Mouse (Mus musculus) c-Kit-positive CD71-positive TER-119-positive erythroid progenitor cells, embryonic 14.5 days (primary cell): ENCODE data around the gene Zfp827.

Experiments used
- DNase-seq: peaks from one replicate; pipeline ENCODE4 v3.0.0-alpha.2; 2013; ENCODE audit warnings: low spot score

Zfp827 gene

DNA sequence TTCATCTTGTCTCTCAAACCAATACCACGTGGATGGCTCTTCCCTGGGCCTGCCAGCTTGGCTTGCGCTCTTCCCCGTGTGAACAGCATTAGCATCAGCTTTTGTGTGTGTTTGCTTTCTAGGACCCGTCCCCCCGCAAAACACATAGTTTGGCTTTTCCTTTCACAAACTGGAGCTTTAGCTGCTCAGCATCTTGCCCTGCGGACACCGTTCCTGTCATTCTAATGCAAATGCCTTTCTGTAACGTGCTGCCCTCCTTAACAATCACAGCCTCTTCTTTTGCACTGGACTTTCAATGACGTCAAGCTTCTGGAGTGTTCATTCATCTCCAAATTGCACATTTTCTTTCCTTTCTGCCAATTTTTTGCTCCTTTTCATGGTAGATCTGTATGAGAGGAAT lies 196.1 kb downstream of the Zfp827 start:
- no peak for DNase-seq

DNA sequence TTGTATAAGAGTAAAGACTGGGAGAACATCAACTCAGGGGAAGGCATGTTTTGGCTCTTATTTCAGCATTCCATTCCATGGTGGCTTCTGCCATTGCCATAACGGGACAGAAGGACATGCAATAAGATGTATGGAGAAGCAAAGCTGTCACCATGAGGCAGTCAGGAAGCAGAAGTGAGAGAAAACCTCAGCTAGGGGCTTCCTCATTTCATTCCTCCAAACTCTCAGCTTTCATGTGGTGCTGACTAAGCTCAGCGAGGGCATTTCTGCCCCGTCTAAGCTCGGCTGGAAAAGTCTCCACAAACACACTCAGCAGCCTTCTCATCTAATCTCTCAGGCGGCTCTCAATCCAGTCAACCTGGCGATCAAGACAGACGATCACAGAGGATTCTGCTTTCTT lies 197.3 kb downstream of the Zfp827 start:
- no peak for DNase-seq

DNA sequence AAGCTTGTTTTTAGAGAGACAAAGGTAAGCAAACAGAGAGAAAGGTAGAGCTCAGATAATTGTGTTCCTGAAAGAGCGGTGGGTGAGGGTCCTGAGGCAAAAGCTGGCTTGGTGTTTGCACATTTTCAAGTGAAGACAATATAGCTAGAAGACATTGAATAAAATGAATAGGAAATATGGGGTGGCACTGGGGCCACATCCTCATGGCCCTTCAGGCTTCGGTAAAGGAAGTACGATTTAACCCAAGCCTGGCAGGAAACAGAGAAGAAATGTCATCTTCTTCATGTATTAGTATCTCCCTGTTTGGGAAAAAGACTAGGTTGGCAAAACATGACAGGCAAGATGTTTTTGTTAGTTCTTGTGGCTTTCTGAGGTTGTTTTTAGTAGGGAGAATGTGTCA lies 197.8 kb downstream of the Zfp827 start:
- no peak for DNase-seq

DNA sequence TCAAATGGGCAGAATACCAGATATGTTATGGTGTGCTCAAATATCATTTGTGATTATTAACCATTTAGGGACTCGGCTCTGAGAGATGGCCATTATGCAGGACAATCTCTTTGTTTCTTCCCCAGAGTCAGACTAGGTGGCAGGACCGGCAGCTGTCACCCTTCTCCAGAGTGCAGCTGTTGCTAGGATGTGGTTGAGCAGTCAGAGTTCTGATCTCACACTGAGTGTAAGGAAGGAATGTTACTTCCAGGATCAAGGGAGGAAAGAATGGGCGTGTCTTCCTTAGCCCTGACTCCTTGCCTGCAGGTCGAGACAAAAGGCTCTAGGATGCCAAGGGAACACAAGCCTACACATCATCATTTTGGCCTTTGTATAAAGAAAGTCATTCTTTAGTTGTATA lies 199.0 kb downstream of the Zfp827 start:
- no peak for DNase-seq

DNA sequence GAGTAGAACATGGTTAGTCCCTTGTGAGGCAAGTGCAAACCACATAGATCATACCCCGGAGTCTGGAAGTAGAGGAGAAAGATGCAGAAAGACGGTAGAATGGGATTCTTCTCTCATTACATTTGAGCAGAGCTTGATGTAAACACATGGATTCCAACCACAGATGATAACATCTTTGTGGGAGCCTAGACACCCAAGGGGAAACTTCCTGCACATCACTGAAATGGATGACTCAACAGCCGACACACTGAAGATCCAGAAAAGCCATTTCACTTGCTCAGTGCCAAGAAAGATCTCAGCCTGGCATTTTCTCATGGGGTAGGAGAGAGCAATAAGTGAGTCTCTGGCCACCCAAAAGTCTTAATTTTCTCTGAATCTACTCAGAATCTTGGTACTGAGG lies 199.7 kb downstream of the Zfp827 start:
- no peak for DNase-seq

DNA sequence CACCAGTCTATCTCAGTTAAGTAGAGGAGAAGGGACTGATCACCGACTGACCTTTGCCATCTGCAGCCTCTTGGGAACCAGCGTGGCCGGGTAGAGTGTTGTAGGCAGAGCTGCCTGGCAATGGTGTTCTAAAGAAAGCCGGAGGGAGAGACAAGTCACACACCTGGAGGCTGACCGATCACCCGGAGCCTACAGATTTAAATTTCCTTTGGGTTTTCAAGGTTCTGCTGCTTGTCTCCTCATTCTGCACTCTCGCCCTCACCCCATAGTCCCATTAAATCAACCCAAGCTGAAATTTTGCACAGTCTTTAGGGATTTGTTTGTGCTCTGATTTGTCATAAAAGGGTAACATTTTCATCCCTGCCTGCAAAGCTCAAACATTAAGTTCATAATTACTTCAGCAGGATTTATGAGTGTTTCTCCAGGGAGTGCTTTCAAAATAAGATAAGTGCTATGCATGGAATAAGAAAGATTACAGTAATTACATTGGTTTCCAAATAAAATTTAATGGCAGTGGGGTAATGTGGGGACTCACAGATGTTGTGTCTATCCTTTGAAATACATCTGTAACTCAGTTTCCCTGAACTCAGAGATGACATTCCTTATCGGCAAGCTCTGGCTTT lies 201.1 kb downstream of the Zfp827 start:
- DNase-seq = no peak

DNA sequence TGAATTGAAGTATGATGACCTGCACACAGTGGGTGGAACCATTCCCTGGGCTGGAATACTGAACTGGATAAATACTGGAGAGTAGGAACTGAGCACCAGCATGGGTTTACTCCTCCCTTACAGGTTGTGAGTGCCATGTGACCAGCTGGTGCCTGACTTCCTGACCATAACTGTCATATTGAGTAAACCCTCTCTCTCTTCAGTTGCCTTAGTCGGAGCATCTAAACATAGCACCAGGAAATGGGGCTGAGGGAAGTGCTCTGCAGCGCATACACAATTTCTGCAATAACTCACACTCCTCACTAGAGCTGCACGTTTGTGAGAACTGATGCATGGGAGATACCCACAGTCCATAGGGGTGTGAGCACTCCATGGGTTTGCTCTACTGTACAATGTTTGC lies 211.1 kb downstream of the Zfp827 start:
- DNase-seq = no peak

DNA sequence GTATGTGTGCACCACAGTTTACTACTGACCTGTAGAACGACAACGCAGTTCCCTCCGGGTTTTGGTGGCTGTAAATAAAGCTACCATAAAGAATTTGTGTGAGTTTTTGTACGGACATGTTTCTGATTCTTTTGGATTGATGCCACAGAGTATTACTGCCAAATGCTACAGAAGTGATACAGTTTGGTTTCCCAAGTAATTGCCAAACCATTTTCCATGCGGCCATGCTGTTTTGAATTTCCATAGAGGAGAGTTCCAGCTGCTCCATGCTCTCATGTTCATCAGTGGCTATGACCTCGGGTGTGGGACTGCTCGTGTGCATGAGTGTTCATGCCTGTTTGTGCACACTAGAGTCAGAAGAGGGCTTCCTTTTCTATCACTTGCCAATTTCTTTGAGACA lies 211.8 kb downstream of the Zfp827 start:
- no peak for DNase-seq
